Mouse (Mus musculus) hindbrain, embryonic 16.5 days (tissue): Measurements from ENCODE around the gene Capn11. TPM values are rescaled to one million over a fixed set of nuclear protein-coding genes. Genes with fewer than 3 reads are reported as not detected.

Experiments
- ATAC-seq: fragments of 200-750 bp; cut with Nextera tagmentation; 2 replicates; pipeline ENCODE4 v1.8.0; 2017; ENCODE audit warnings: moderate TSS enrichment, moderate library complexity
- H3K27ac ChIP-seq: fragments of 300-500 bp; sonication (generic); 2 replicates; pipeline ENCODE4 v1.5.1; 2014; ENCODE audit warnings: low read depth, mild to moderate bottlenecking, control low read depth, low read length, moderate library complexity
- H3K27me3 ChIP-seq: fragments of 300-500 bp; sonication (generic); replicated peaks from 2 replicates; pipeline ENCODE4 v1.6.1; 2014; ENCODE audit warnings: low read length; ENCODE audit not compliant: control insufficient read depth, insufficient read depth
- H3K36me3 ChIP-seq: fragments of 300-500 bp; sonication (generic); 2 replicates; pipeline ENCODE4 v1.6.1; 2014; ENCODE audit warnings: mild to moderate bottlenecking, low read length, moderate library complexity, mixed read lengths; ENCODE audit not compliant: control insufficient read depth, insufficient read depth
- H3K4me1 ChIP-seq: fragments of 300-500 bp; sonication (generic); 2 replicates; pipeline ENCODE4 v1.6.1; 2014; ENCODE audit warnings: low read depth, low read length; ENCODE audit not compliant: control insufficient read depth, insufficient read depth
- H3K4me2 ChIP-seq: fragments of 300-500 bp; sonication (generic); 2 replicates; pipeline ENCODE4 v1.6.1; 2014; ENCODE audit warnings: mild to moderate bottlenecking, low read length, control low read depth, moderate library complexity
- H3K4me3 ChIP-seq: fragments of 300-500 bp; sonication (generic); 2 replicates; pipeline ENCODE4 v1.5.1; 2014; ENCODE audit warnings: mild to moderate bottlenecking, low read length, control low read depth, moderate library complexity
- H3K9ac ChIP-seq: fragments of 300-500 bp; sonication (generic); 2 replicates; pipeline ENCODE4 v1.6.1; 2014; ENCODE audit warnings: low read depth, mild to moderate bottlenecking, control low read depth, low read length, moderate library complexity
- H3K9me3 ChIP-seq: fragments of 300-500 bp; sonication (generic); 2 replicates; pipeline ENCODE4 v1.6.1; 2014; ENCODE audit warnings: mild to moderate bottlenecking, low read length, moderate library complexity; ENCODE audit not compliant: control insufficient read depth
- WGBS: fragments of 180-500 bp; shearing (Covaris S2); extraction: QIAGEN DNeasy Blood & Tissue Kit; methylation state at CpG from one replicate; pipeline ENCODE4 v1.1.7; 2014; 5-methylcytosine and 5-hydroxymethylcytosine counted together
- polyA plus RNA-seq: library from polyadenylated mRNA; unstranded; fragments of >200 nt; fragmentation: Nextera tagmentation; extraction: Ambion mirVana; gene quantifications from 2 replicates; pipeline ENCODE4 v1.2.1, GENCODE M21; 2015

Capn11 gene
- polyA plus RNA-seq, 1 experiment from 2014 or later, result 0.79 TPM

DNA sequence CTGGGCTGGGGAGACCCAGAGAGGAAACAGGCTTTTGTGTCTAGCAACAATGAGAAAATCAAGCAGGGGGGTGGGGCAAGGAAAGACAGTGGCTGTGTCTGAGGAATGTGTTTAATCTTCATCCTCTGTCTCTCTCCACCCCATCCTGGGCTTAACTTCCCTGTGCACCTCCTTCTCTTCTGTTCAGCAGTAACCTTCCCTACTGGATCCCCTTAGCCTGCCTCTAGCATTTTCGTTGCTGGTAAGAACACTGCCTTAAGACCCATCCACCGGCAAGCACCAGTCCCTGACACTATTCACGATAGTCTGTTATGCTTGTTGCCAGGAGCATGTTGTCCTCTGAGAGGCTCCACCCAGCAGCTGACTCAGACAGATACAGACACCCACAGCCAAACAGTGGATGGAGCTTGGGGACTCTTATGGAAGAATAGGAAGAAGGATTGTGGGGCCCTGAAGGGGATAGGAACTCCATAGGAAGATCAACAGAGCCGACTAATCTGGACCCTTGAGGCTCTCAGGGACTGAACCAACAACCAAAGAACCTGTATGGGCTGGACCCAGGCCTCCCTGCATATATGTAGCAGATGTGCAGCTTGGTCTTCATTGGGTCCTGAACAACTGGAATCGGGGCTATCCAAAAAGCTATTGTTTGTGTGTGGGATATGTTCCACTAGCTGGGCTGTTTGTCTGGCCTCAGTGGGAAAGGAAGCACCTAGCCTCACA lies 48.8 kb downstream of the Capn11 start:
- 33% methylated on average over 5 of the region's 5 CpGs for WGBS
- no peaks in the 10 kb centered on the region for H3K4me1 ChIP-seq
- H3K27ac ChIP-seq, result no peak overlapping the region
- no peaks in the 10 kb centered on the region for H3K27me3 ChIP-seq
- ATAC-seq, result no peak; the same call in 1 of the 2 replicates
- H3K36me3 ChIP-seq, result no peaks in the 10 kb centered on the region
- no peaks in the 10 kb centered on the region for H3K9me3 ChIP-seq
- no peak overlapping the region for H3K4me2 ChIP-seq
- H3K4me3 ChIP-seq, result no peak overlapping the region
- no peak overlapping the region for H3K9ac ChIP-seq

GRCm38 (mm10) chr17:45608396-45608795 lies 50.7 kb downstream of the Capn11 start:
- H3K9ac ChIP-seq, result no peak overlapping the region
- H3K4me2 ChIP-seq, result no peak overlapping the region
- no peak overlapping the region for H3K27ac ChIP-seq
- H3K4me3 ChIP-seq, result no peak overlapping the region
- WGBS, result 88% methylated on average over 4 of the region's 4 CpGs
- no peaks in the 10 kb centered on the region for H3K36me3 ChIP-seq
- ATAC-seq, result no peak
- H3K4me1 ChIP-seq, result no peaks in the 10 kb centered on the region
- no peaks in the 10 kb centered on the region for H3K9me3 ChIP-seq
- no peaks in the 10 kb centered on the region for H3K27me3 ChIP-seq

GRCm38 (mm10) chr17:45606992-45607879 lies 51.9 kb downstream of the Capn11 start:
- no peak overlapping the region for H3K4me2 ChIP-seq
- H3K27ac ChIP-seq, result no peak overlapping the region
- no peaks in the 10 kb centered on the region for H3K36me3 ChIP-seq
- H3K27me3 ChIP-seq, result no peaks in the 10 kb centered on the region
- WGBS, result 82% methylated on average over 15 of the region's 15 CpGs
- H3K4me1 ChIP-seq, result no peaks in the 10 kb centered on the region
- H3K9me3 ChIP-seq, result no peaks in the 10 kb centered on the region
- H3K4me3 ChIP-seq, result no peak overlapping the region
- ATAC-seq, result no peak
- no peak overlapping the region for H3K9ac ChIP-seq

- Histone ChIP-seq H3K36me3 (no peaks in the 10 kb centered on the region), H3K4me2 (no peak overlapping the region), H3K27ac (no peak overlapping the region), H3K9me3 (no peaks in the 10 kb centered on the region), H3K27me3 (peaks cover 12% of the 10 kb centered on the region), H3K4me1 (peaks cover 5% of the 10 kb centered on the region), H3K9ac (no peak overlapping the region), H3K4me3 (no peak overlapping the region)
- 72% methylated on average over 3 of the region's 3 CpGs for WGBS
- no peak for ATAC-seq
Observed at GRCm38 (mm10) chr17:45602984-45603383, 56.1 kb downstream of the Capn11 start.

DNA sequence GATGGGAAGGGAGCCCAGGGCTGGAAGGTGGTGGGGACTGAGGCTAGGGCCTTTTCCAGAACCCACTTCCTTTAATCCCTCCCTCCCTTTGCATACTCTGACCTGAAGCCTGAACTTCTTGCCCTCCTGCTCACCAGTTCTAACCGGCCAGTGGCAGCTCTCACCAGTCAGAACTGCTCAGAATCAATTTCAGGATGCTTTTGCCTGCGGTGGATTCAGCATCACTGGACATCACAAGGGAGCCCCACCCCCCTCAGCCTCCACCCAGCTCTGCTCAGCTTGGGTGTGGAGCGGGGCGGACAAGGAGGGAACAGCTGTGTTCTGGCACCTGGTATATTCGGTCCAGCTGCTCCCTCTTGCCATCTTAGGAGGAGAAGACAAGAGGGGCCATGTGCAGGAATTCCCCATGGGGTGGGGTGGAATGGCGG lies 57.2 kb downstream of the Capn11 start, which contains the start of gene Mymx:
TSS of gene Mymx (minus strand) at position 226 of the 428 bp plus-strand sequence.
- 22% methylated on average over 6 of the region's 6 CpGs for WGBS
- Histone ChIP-seq H3K4me3 (no peak within 1 kb of the TSS), H3K27me3 (peaks cover 12% of the 10 kb centered on the region), H3K4me2 (no peak within 1 kb of the TSS), H3K9ac (no peak within 1 kb of the TSS), H3K27ac (no peak within 1 kb of the TSS), H3K4me1 (peaks cover 5% of the 10 kb centered on the region), H3K9me3 (no peaks in the 10 kb centered on the region), H3K36me3 (no peaks in the 10 kb centered on the region)
- ATAC-seq, result no peak

- Histone ChIP-seq H3K36me3 (no peaks in the 10 kb centered on the region), H3K27ac (no peak overlapping the region), H3K9me3 (no peaks in the 10 kb centered on the region), H3K27me3 (peaks cover 12% of the 10 kb centered on the region), H3K9ac (no peak overlapping the region), H3K4me2 (no peak overlapping the region), H3K4me3 (no peak overlapping the region), H3K4me1 (peaks cover 10% of the 10 kb centered on the region)
- 12% methylated on average over 22 of the region's 22 CpGs for WGBS
- no peak for ATAC-seq
Observed at GRCm38 (mm10) chr17:45601325-45601724, 57.8 kb downstream of the Capn11 start.

GRCm38 (mm10) chr17:45600267-45600666 lies 58.9 kb downstream of the Capn11 start:
- peaks cover 20% of the 10 kb centered on the region for H3K4me1 ChIP-seq
- H3K4me3 ChIP-seq, result no peak overlapping the region
- no peak overlapping the region for H3K4me2 ChIP-seq
- H3K9me3 ChIP-seq, result no peaks in the 10 kb centered on the region
- H3K36me3 ChIP-seq, result no peaks in the 10 kb centered on the region
- H3K27ac ChIP-seq, result no peak overlapping the region
- H3K9ac ChIP-seq, result no peak overlapping the region
- no peak for ATAC-seq
- peaks cover 12% of the 10 kb centered on the region for H3K27me3 ChIP-seq
- 60% methylated on average over 8 of the region's 8 CpGs for WGBS

GRCm38 (mm10) chr17:45599446-45600242 lies 59.5 kb downstream of the Capn11 start, which contains the start of gene Slc29a1:
TSS of gene Slc29a1 (minus strand) at chr17:45599606.
- Histone ChIP-seq H3K9ac (peak within 1 kb of the TSS; percentile 11), H3K4me2 (peak within 1 kb of the TSS; percentile 60), H3K36me3 (no peaks in the 10 kb centered on the region), H3K4me3 (peak within 1 kb of the TSS; percentile 28), H3K9me3 (no peaks in the 10 kb centered on the region), H3K4me1 (peaks cover 24% of the 10 kb centered on the region), H3K27ac (no peak within 1 kb of the TSS), H3K27me3 (peaks cover 12% of the 10 kb centered on the region)
- ATAC-seq, result no peak
- WGBS, result 16% methylated on average over 32 of the region's 32 CpGs
